Mouse (Mus musculus) MEL-GATA-1-ER (cell line): ENCODE results near the gene Dnah17.

ENCODE experiments used
- DNase-seq: peaks from one replicate; pipeline ENCODE4 v3.0.0-alpha.2; 2012; ENCODE audit warnings: low read depth; ENCODE audit errors: extremely low read depth

Gene Dnah17

DNA sequence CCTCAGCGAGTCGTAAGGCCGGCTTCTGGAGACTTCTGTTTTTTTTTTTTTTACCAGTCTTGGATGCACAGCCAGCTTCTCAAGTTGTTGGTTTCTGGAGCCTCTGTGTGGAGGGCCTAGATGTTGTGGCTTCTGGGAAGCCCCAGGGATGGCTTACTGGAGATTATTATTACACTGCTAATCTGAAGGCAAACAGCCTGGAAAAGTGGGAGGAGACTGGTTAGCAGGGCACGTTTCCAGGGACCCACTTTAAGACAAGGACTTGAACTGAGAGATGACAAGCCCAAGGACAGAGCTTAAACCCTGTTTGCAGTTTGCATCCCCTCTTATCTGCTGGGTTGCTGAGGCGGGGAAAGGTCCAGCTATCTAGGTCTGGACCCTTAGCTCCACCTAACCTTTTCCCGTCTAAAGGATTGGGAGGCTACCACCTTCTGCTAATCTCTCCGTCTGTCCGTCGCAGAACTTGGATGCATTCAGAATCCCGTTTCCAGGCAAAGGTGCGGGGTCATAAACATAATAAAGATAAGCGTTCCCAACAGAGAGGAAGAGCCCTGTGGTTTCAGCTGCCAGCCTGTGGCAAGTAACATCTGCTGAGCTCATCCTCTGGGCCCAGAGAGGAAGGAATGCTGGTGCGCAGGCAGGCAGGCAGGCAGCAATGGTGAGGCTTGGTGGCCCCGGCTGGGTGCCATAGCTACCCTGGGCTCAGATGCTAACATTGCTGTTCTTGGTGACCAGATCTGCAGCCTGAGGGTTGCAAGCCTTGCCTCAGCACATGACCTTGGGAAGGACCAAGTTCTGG is 155.9 kb downstream of the Dnah17 start:
- no peak for DNase-seq

DNA sequence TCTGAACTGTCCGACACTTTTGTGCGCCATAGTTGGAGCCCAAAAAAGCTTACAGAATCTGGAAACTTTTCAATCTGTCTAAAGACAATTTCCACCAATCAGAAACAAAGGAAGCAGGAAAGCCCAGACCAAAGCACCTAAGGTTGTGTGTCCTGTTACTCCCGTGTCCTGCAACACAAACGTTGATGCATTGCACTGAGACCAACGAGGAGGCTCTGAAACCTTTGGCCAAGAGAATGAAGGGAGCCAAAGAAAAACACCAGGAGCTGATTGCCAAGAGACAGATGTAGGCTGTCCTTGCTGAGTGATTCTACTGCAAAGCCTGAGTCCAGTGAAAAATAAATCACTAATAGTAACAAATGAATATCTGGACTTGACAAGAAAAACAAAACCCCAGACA is 156.9 kb downstream of the Dnah17 start:
- DNase-seq = no peak

DNA sequence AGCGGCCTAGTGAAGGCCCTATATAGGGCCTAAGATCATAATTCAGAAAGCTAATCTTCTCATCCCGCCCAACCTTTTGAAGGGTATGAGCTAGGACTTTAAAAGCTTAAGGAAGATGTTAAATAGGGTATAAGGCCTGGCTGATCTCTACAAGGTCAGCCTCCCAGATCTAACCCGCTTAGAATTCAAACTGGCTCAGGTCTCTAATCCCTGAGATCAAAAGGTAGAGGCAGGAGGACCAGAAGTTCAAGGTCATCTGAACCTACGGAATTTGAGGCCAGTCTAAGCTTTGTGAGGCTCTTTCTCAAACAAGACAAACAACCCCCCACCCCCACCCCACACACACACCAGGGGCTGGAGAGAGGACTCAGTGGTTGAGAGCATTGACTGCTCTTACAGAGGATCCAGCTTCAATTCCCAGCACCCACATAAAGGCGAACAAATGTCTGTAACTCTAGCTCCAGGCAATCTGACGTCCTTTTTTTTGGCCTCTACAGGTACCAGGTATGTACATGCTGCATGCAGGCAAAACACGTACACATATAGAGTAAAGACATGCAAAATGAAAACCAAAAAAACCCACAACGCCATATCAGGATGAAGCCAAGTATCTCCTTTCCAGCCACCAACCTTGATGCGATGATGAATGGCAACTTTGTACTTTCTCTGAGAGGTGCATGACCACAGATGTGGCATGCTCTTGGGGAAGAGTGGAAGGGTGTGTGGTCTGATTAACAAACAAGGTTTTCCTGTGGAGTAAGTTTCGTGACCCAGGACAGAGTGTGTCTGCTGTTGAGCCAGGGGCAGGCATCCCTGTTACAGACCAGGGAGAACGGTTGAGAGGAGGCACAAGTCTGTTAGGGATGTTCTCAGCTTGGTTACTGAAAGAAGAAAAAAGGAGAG is 157.5 kb downstream of the Dnah17 start:
- no peak for DNase-seq
